Mouse (Mus musculus) myocyte (in vitro differentiated cells): ENCODE measurements at regions not wholly inside any gene's neighbourhood (a gene's known extent, or its start where the extent isn't known, plus 50 kb on each side); places are given as distances from the start of the nearest gene placed in this dataset.

Experiments
- H3K27me3 ChIP-seq: one replicate; pipeline ENCODE4 v1.6.1; 2011; ENCODE audit not compliant: control insufficient read depth, insufficient read depth, insufficient read length
- H3K36me3 ChIP-seq: one replicate; pipeline ENCODE4 v1.6.1; 2011; ENCODE audit not compliant: control insufficient read depth, insufficient read depth
- H3K4me2 ChIP-seq: one replicate; pipeline ENCODE4 v1.6.1; 2011; ENCODE audit warnings: low read depth, control low read depth
- H3K4me3 ChIP-seq: one replicate; pipeline ENCODE4 v1.5.1; 2011; ENCODE audit warnings: mild to moderate bottlenecking, control low read depth, moderate library complexity
- H3K79me2 ChIP-seq: one replicate; pipeline ENCODE4 v1.6.1; 2011; ENCODE audit not compliant: control insufficient read depth, insufficient read depth
- H3ac ChIP-seq: one replicate; pipeline ENCODE4 v1.6.1; 2011; ENCODE audit not compliant: control insufficient read depth, insufficient read length
- CEBPB ChIP-seq: IDR thresholded peaks from 2 replicates; pipeline ENCODE4 v1.6.1; 2011; ENCODE audit warnings: mild to moderate bottlenecking, moderate library complexity; ENCODE audit not compliant: poor library complexity, insufficient read depth, severe bottlenecking
- E2F4 ChIP-seq: IDR thresholded peaks from one replicate; pipeline ENCODE4 v1.6.1; 2011; ENCODE audit warnings: mild to moderate bottlenecking, control low read depth, moderate library complexity; ENCODE audit not compliant: insufficient read depth
- MAX ChIP-seq: IDR thresholded peaks from one replicate; pipeline ENCODE4 v1.6.1; 2011; ENCODE audit warnings: low read depth, mild to moderate bottlenecking, control low read depth
- MYOD1 ChIP-seq, 3 experiments: IDR thresholded peaks; one replicate each; pipeline ENCODE4 v1.6.1; 2011; ENCODE audit warnings: control low read depth in 2 of 3, low read depth in 2 of 3, mild to moderate bottlenecking in 2 of 3, moderate library complexity in 1 of 3; ENCODE audit not compliant: insufficient read length in 2 of 3, control insufficient read depth in 1 of 3
- MYOG ChIP-seq, 3 experiments: IDR thresholded peaks; one replicate each; pipeline ENCODE4 v1.6.1; 2011; ENCODE audit warnings: control low read depth in 2 of 3, low read depth in 2 of 3, mild to moderate bottlenecking in 2 of 3; ENCODE audit not compliant: insufficient read length in 2 of 3, control insufficient read depth in 1 of 3, insufficient read depth in 1 of 3
- POLR2A ChIP-seq: IDR thresholded peaks from one replicate; pipeline ENCODE4 v1.6.1; 2011; ENCODE audit warnings: low read depth, mild to moderate bottlenecking, control low read depth, moderate library complexity; ENCODE audit not compliant: insufficient read length
- POLR2AphosphoS2 ChIP-seq: IDR thresholded peaks from one replicate; pipeline ENCODE4 v1.6.1; 2011; ENCODE audit warnings: low read depth, control low read depth; ENCODE audit not compliant: insufficient read length
- REST ChIP-seq: IDR thresholded peaks from one replicate; pipeline ENCODE4 v1.6.1; 2011; ENCODE audit warnings: mild to moderate bottlenecking, control low read depth, moderate library complexity; ENCODE audit not compliant: insufficient read depth, insufficient read length
- SRF ChIP-seq: IDR thresholded peaks from one replicate; pipeline ENCODE4 v1.6.1; 2011; ENCODE audit warnings: low read depth; ENCODE audit not compliant: control insufficient read depth, insufficient read length
- TCF12 ChIP-seq: IDR thresholded peaks from one replicate; pipeline ENCODE4 v1.6.1; 2011; ENCODE audit warnings: mild to moderate bottlenecking, control low read depth; ENCODE audit not compliant: poor library complexity, insufficient read depth, severe bottlenecking
- TCF3 ChIP-seq: IDR thresholded peaks from one replicate; pipeline ENCODE4 v1.6.1; 2011; ENCODE audit warnings: low read depth, control low read depth; ENCODE audit not compliant: insufficient read length
- USF1 ChIP-seq: IDR thresholded peaks from one replicate; pipeline ENCODE4 v1.6.1; 2011; ENCODE audit warnings: low read depth, mild to moderate bottlenecking, control low read depth, moderate library complexity

DNA sequence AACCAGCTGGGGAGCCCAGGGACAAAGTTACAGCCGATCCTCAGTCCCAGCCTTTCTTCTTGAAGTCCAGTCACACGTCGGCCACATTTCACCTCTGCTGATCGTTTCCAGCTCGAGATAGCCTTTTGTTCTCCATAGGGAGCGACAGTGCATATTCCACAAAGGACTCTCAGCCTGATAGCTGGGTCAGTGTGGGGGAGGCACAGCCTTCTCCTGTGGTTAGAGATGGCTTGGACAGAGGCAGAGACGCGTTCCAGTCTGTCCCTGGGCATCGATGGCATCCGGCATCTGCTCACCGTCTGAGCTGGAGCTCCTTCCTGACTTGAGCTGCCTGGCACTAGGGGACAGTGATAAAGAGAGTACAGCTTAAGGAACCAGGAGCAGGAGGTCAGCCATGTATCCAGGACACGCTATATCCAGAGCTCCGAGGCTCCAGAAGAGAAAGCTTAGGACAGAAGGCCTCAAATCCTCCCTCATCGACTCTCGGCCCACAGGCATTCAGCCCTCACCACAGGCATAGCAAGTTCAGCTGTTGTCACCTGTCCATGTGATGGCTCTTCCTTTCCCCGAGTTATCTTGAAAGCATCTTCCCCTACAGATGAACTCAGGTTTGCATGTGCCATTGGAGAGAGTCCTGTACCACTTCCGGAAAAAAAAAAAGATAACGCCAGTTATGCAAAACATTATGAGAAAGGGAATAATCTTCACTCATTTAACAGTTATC lies 160.0 kb downstream of the Qrsl1 start:
- no peaks in the 10 kb centered on the region for H3K27me3 ChIP-seq
- H3K4me2 ChIP-seq = no peak overlapping the region
- TF ChIP-seq MAX = no peak
- TF ChIP-seq MYOD1 (IDR thresholded peaks at IDR 0.05; ENCODE audit: control insufficient read depth in 1 of 3, insufficient read length in 2 of 3, low read depth in 2 of 3) = peak in 1 of 3 experiments; percentile 73
- peak in 1 of 3 experiments; percentile 29 for TF ChIP-seq MYOG (IDR thresholded peaks at IDR 0.05; ENCODE audit: control insufficient read depth in 1 of 3, insufficient read depth in 1 of 3, insufficient read length in 2 of 3, low read depth in 2 of 3)
- TF ChIP-seq CEBPB = no peak
- H3K79me2 ChIP-seq = no peaks in the 10 kb centered on the region
- no peaks in the 10 kb centered on the region for H3K36me3 ChIP-seq
- H3K4me3 ChIP-seq = no peak overlapping the region
- no peak overlapping the region for H3ac ChIP-seq

- Histone ChIP-seq H3K27me3 (no peaks in the 10 kb centered on the region), H3K4me3 (no peak overlapping the region), H3K36me3 (no peaks in the 10 kb centered on the region), H3ac (no peak overlapping the region), H3K4me2 (no peak overlapping the region), H3K79me2 (no peaks in the 10 kb centered on the region)
- TF ChIP-seq TCF12 (no peak), POLR2A (no peak), MAX (no peak), USF1 (no peak), MYOG (IDR thresholded peaks at IDR 0.05; ENCODE audit: control insufficient read depth in 1 of 3, insufficient read depth in 1 of 3, insufficient read length in 2 of 3, low read depth in 2 of 3) (no peak), TCF3 (no peak), CEBPB (no peak), POLR2AphosphoS2 (no peak), MYOD1 (IDR thresholded peaks at IDR 0.05; ENCODE audit: control insufficient read depth in 1 of 3, insufficient read length in 2 of 3, low read depth in 2 of 3) (no peak), SRF (no peak), E2F4 (no peak), REST (no peak)
These were observed 159.2 kb downstream of the Qrsl1 start for GRCm38 (mm10) chr10:43742085-43743054.

DNA sequence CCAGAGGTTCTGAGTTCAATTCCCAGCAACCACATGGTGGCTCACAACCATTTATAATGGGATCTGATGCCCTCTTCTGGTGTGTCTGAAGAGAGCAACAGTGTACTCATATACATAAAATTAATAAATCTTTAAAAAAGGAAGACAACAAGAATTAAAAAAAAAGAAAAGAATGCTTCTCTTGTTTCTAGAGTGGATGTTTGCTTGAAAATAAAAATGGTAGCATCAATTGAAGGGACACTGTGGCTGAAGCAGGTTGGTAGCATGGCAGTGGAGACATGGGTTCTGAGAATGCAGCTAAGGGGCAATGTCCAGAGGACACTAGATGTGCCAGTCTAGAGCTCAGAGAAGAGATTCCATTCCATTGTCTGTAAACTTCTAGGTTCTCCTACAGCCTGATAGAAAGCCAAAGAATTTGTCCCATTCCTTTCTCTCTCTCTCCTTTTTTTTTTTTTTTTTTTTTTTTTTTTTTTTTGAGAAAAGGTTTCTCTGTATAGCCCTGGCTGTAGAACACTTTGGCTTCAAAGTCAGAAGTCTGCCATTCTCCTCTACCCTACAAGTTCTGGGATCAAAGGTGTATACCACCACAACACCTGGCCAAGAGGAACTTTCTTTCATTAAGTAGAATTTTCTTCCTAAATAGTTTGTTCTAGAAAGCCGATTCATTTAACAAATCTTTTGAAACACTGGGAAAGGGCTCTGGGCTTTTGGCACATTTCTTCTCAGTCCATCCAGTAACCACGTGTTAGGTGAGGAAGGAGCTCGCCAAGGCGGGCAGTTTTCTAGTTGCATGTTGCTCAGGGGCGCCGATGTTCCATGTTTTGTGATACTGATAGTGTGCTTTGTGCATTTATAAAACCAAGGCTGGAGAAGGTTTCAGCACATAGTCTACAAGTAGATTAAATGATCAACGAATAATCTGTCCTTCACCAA lies 158.1 kb downstream of the Qrsl1 start:
- no peak overlapping the region for H3ac ChIP-seq
- TF ChIP-seq USF1 (no peak), TCF12 (no peak), MYOG (IDR thresholded peaks at IDR 0.05; ENCODE audit: control insufficient read depth in 1 of 3, insufficient read depth in 1 of 3, insufficient read length in 2 of 3, low read depth in 2 of 3) (no peak), TCF3 (no peak)
- H3K79me2 ChIP-seq = no peaks in the 10 kb centered on the region
- no peaks in the 10 kb centered on the region for H3K27me3 ChIP-seq
- no peak overlapping the region for H3K4me3 ChIP-seq
- no peak overlapping the region for H3K4me2 ChIP-seq
- H3K36me3 ChIP-seq = no peaks in the 10 kb centered on the region

GRCm38 (mm10) chr10:43745931-43746630 lies 155.5 kb downstream of the Qrsl1 start:
- no peaks in the 10 kb centered on the region for H3K36me3 ChIP-seq
- H3K4me3 ChIP-seq = no peak overlapping the region
- no peak for TF ChIP-seq REST
- peak; percentile 23 for TF ChIP-seq TCF12
- TF ChIP-seq MYOG (IDR thresholded peaks at IDR 0.05; ENCODE audit: control insufficient read depth in 1 of 3, insufficient read depth in 1 of 3, insufficient read length in 2 of 3, low read depth in 2 of 3) = peak in 1 of 3 experiments; percentile 14
- peak in 2 of 3 experiments; percentile 10 to 16 for TF ChIP-seq MYOD1 (IDR thresholded peaks at IDR 0.05; ENCODE audit: control insufficient read depth in 1 of 3, insufficient read length in 2 of 3, low read depth in 2 of 3)

More at GRCm38 (mm10) chr10:43745931-43746630, 155.5 kb downstream of the Qrsl1 start:
- Histone ChIP-seq H3ac (no peak overlapping the region), H3K79me2 (no peaks in the 10 kb centered on the region), H3K4me2 (no peak overlapping the region), H3K27me3 (no peaks in the 10 kb centered on the region)
